23 mouse cellular contexts compared by ENCODE assay signal in genomic region chr9:58817676-58818075, GRCm38 (mm10). TPM values are rescaled to one million over a fixed set of nuclear protein-coding genes. Genes with fewer than 3 reads are reported as not detected.
A peak's percentile ranks its signal among the peaks of the same experiment; 100 is the strongest.
DNase-seq lines count a peak whose midpoint lies in the region; ATAC-seq and TF ChIP-seq lines count a peak whose summit lies in the region.
"Had no signal": no experiment of that assay in that cellular context is flagged by ENCODE, and none has a peak within 500 bp of the region (broad histone marks: within the 10 kb centered on the region; RNA-seq: fewer than 3 reads in every experiment).

No protein-coding gene starts in this region.

- H3K9ac ChIP-seq in hindbrain, postnatal 0 days (replicated peaks; ENCODE audit: low read length) = no peak overlapping the region
- no peak overlapping the region for H3K9ac ChIP-seq in heart, adult 2 months (ENCODE audit: low read depth, low read length)
- no peak overlapping the region for H3K9ac ChIP-seq in heart, embryonic 14.5 days (ENCODE audit: low read length)
- no peak overlapping the region for H3K9ac ChIP-seq in midbrain, embryonic 16.5 days (ENCODE audit: low read depth, low read length)
- H3K9ac ChIP-seq: embryonic facial prominence, embryonic 13.5 days; forebrain, embryonic 15.5 days; hindbrain, embryonic 14.5 days; intestine, embryonic 15.5 days; liver, embryonic 12.5 days had no signal

- H3K4me1 ChIP-seq in hindbrain, postnatal 0 days (ENCODE audit: insufficient read depth, low read length) = no peaks in the 10 kb centered on the region
- peaks cover 39% of the 10 kb centered on the region for H3K4me1 ChIP-seq in hindbrain, embryonic 10.5 days (replicated peaks)
- H3K4me1 ChIP-seq in heart, adult 2 months (ENCODE audit: control insufficient read depth, insufficient read depth, low read length) = no peaks in the 10 kb centered on the region; the same call in 1 of the 2 replicates
- peaks cover 51 to 71% of the 10 kb centered on the region in 2 experiments for H3K4me1 ChIP-seq in heart, embryonic 14.5 days (ENCODE audit: control insufficient read depth in 2 of 2, insufficient read depth in 2 of 2, low read length in 2 of 2)
- peaks cover 7% of the 10 kb centered on the region for H3K4me1 ChIP-seq in midbrain, embryonic 16.5 days (ENCODE audit: control insufficient read depth, insufficient read depth, low read length)

- H3K27ac ChIP-seq in hindbrain, postnatal 0 days = no peak overlapping the region
- H3K27ac ChIP-seq in hindbrain, embryonic 10.5 days = no peak overlapping the region
- no peak overlapping the region for H3K27ac ChIP-seq in heart, adult 2 months
- H3K27ac ChIP-seq in heart, embryonic 14.5 days (replicated peaks in 1 of 2; ENCODE audit: control insufficient read depth in 1 of 2, insufficient read depth in 1 of 2, low read depth in 2 of 2, low read length in 2 of 2) = peak overlapping the region; percentile 22 to 34; a peak in 2 of 4 replicates
- no peak overlapping the region for H3K27ac ChIP-seq in midbrain, embryonic 16.5 days (ENCODE audit: low read length)
- H3K27ac ChIP-seq: embryonic facial prominence, embryonic 13.5 days; forebrain, embryonic 15.5 days; hindbrain, embryonic 14.5 days; intestine, embryonic 15.5 days; kidney, postnatal 0 days; left cerebral cortex, adult 2 months; liver, embryonic 12.5 days had no signal

- H3K4me3 ChIP-seq in hindbrain, postnatal 0 days (ENCODE audit: low read length) = no peak overlapping the region
- H3K4me3 ChIP-seq in hindbrain, embryonic 10.5 days = no peak overlapping the region
- no peak overlapping the region for H3K4me3 ChIP-seq in heart, adult 2 months
- H3K4me3 ChIP-seq in heart, embryonic 14.5 days (ENCODE audit: control insufficient read depth in 1 of 2, insufficient read depth in 1 of 2, low read depth in 1 of 2, low read length in 2 of 2) = no peak overlapping the region
- no peak overlapping the region for H3K4me3 ChIP-seq in midbrain, embryonic 16.5 days (ENCODE audit: low read depth, low read length)
- H3K4me3 ChIP-seq: embryonic facial prominence, embryonic 13.5 days; forebrain, embryonic 15.5 days; intestine, embryonic 15.5 days; left cerebral cortex, adult 2 months; liver, embryonic 12.5 days had no signal

- no peak for TF ChIP-seq CTCF in hindbrain, postnatal 0 days (IDR thresholded peaks at IDR 0.05; ENCODE audit: low read depth)
- no peak for TF ChIP-seq CTCF in heart, adult 2 months (IDR thresholded peaks at IDR 0.05)

- no peaks in the 10 kb centered on the region for H3K9me3 ChIP-seq in hindbrain, postnatal 0 days (ENCODE audit: low read length)
- H3K9me3 ChIP-seq in hindbrain, embryonic 10.5 days = no peaks in the 10 kb centered on the region
- H3K9me3 ChIP-seq in heart, embryonic 14.5 days (ENCODE audit: control insufficient read depth, low read length) = no peaks in the 10 kb centered on the region
- no peaks in the 10 kb centered on the region for H3K9me3 ChIP-seq in midbrain, embryonic 16.5 days (replicated peaks; ENCODE audit: control insufficient read depth, low read length, poor library complexity, severe bottlenecking)
- H3K9me3 ChIP-seq: embryonic facial prominence, embryonic 13.5 days; forebrain, embryonic 15.5 days; intestine, embryonic 15.5 days; liver, embryonic 12.5 days had no signal

- WGBS in hindbrain, postnatal 0 days = 47% methylated on average over 3 of the region's 3 CpGs
- 63% methylated on average over 3 of the region's 3 CpGs for WGBS in hindbrain, embryonic 10.5 days
- 20% methylated on average over 3 of the region's 3 CpGs for WGBS in heart, adult 2 months
- 14% methylated on average over 3 of the region's 3 CpGs for WGBS in heart, embryonic 14.5 days
- WGBS in midbrain, embryonic 16.5 days = 50% methylated on average over 3 of the region's 3 CpGs

- no peak for TF ChIP-seq POLR2A in heart, adult 2 months (IDR thresholded peaks at IDR 0.05; ENCODE audit: insufficient read depth, low read depth, low read length)

- H3K4me2 ChIP-seq in hindbrain, postnatal 0 days (ENCODE audit: low read depth, low read length) = no peak overlapping the region
- H3K4me2 ChIP-seq in heart, embryonic 14.5 days (ENCODE audit: low read length) = no peak overlapping the region
- no peak overlapping the region for H3K4me2 ChIP-seq in midbrain, embryonic 16.5 days (ENCODE audit: low read length)
- H3K4me2 ChIP-seq: embryonic facial prominence, embryonic 13.5 days; forebrain, embryonic 15.5 days; hindbrain, embryonic 14.5 days; intestine, embryonic 15.5 days; liver, embryonic 12.5 days had no signal

- peak; percentile 27 for DNase-seq in hindbrain, postnatal 0 days (ENCODE audit: low spot score)
- no peak for DNase-seq in hindbrain, embryonic 10.5 days (ENCODE audit: low spot score)
- peak; percentile 57 to 76 for DNase-seq in heart, adult 2 months
- DNase-seq in heart, postnatal 36 days = peak; percentile 41 to 47
- DNase-seq in embryo, embryonic 9.5 days (ENCODE audit: extremely low spot score) = no peak
- DNase-seq in spleen, postnatal 4 days (ENCODE audit: low spot score in 2 of 2) = no peak
- DNase-seq: adrenal gland, postnatal 36 days; cerebellum, adult 8-10 months; lung, adult 2 months; lung, postnatal 4 days; right cerebral cortex, postnatal 4 days; thymus, postnatal 14 days had no signal

- ATAC-seq in hindbrain, postnatal 0 days = no peak
- ATAC-seq in heart, embryonic 14.5 days (ENCODE audit: insufficient number of reproducible peaks, insufficient read depth, low FRiP score, low read depth) = peak; percentile 58
- ATAC-seq in midbrain, embryonic 16.5 days = no peak
- ATAC-seq: forebrain, embryonic 15.5 days; intestine, embryonic 15.5 days; liver, embryonic 12.5 days had no signal

- H3K79me2 ChIP-seq in heart, adult 2 months (replicated peaks; ENCODE audit: control insufficient read depth, insufficient read depth, low read length) = no peaks in the 10 kb centered on the region

- H3K36me3 ChIP-seq in hindbrain, postnatal 0 days (ENCODE audit: insufficient read depth, low read length) = no peaks in the 10 kb centered on the region
- H3K36me3 ChIP-seq in hindbrain, embryonic 10.5 days = no peaks in the 10 kb centered on the region
- H3K36me3 ChIP-seq in heart, adult 2 months (ENCODE audit: control insufficient read depth, insufficient read depth, low read length) = no peaks in the 10 kb centered on the region
- no peaks in the 10 kb centered on the region for H3K36me3 ChIP-seq in heart, embryonic 14.5 days (ENCODE audit: control insufficient read depth, insufficient read depth, low read length)
- no peaks in the 10 kb centered on the region for H3K36me3 ChIP-seq in midbrain, embryonic 16.5 days (ENCODE audit: control insufficient read depth, insufficient read depth, low read length)
- H3K36me3 ChIP-seq: embryonic facial prominence, embryonic 13.5 days; forebrain, embryonic 15.5 days; G1E; intestine, embryonic 15.5 days; liver, embryonic 12.5 days had no signal

- TF ChIP-seq EP300 in heart, adult 2 months (IDR thresholded peaks at IDR 0.05; ENCODE audit: insufficient read depth, low read depth, low read length) = peak; percentile 93

- H3K27me3 ChIP-seq in hindbrain, postnatal 0 days (ENCODE audit: insufficient read depth, low read length) = 0 out of 2 replicates have a peak, but pooled peaks cover 3% of the 10 kb centered on the region
- peaks cover 71% of the 10 kb centered on the region for H3K27me3 ChIP-seq in hindbrain, embryonic 10.5 days (ENCODE audit: insufficient read depth, poor library complexity, severe bottlenecking)
- no peaks in the 10 kb centered on the region for H3K27me3 ChIP-seq in heart, adult 2 months (ENCODE audit: control insufficient read depth, insufficient read depth, low read length)
- peaks cover 26% of the 10 kb centered on the region for H3K27me3 ChIP-seq in heart, embryonic 14.5 days (ENCODE audit: control insufficient read depth, insufficient read depth, low read length)
- H3K27me3 ChIP-seq in midbrain, embryonic 16.5 days (ENCODE audit: control insufficient read depth, insufficient read depth, low read depth, low read length) = no peaks in the 10 kb centered on the region; the same call in 1 of the 2 replicates

- intact Hi-C loops in heart, adult 2 months (cut with DNase I) = no loop called here
- intact Hi-C loops in heart, postnatal 36 days (cut with DNase I) = no loop called here

RNA-seq across cellular contexts. Expression of gene Hcn4, which starts 5.5 kb away (rescaled TPM):
- total RNA-seq in hindbrain, postnatal 0 days (2014; rRNA removed) = 33.6 and 38.6 TPM in 2 replicates
- 3.3 and 3.5 TPM in 2 replicates for polyA plus RNA-seq in hindbrain, postnatal 0 days (2015; fragmentation: Nextera tagmentation; extraction: Ambion mirVana)
- polyA plus RNA-seq in hindbrain, embryonic 10.5 days (2016; fragmentation: Nextera tagmentation; extraction: Ambion mirVana) = 0.70 and 1.1 TPM in 2 replicates
- 1 to 10 TPM; 8.1 to 9.1 TPM for total RNA-seq in heart, adult 2 months (2021)
- polyA plus RNA-seq in heart, adult 2 months (2012; rRNA removed) = 6.1 and 7.7 TPM in 2 replicates
- 2.0 and 3.6 TPM in 2 replicates for polyA plus RNA-seq in heart, embryonic 14.5 days (2014; fragmentation: Nextera tagmentation; extraction: Ambion mirVana)
- 1 to 10 TPM; 6.2 to 7.2 TPM for total RNA-seq in heart, postnatal 36 days (2021)
- polyA plus RNA-seq in midbrain, embryonic 16.5 days (2015; fragmentation: Nextera tagmentation; extraction: Ambion mirVana) = 3.0 and 3.5 TPM in 2 replicates
- total RNA-seq: monocyte, adult 5-6 weeks had no signal
- polyA plus RNA-seq: G1E had no signal

Comparison
In these comparisons a context has a peak if more than half of its experiments do, and no peak if none do; other contexts are left out.
1. DNase-seq: peak in hindbrain, postnatal 0 days (single experiment), heart, adult 2 months (2 of 2) and heart, postnatal 36 days (2 of 2); none in hindbrain, embryonic 10.5 days (single experiment), embryo, embryonic 9.5 days (single experiment) and spleen, postnatal 4 days (0 of 2).
2. H3K27ac ChIP-seq: peak in heart, embryonic 14.5 days (2 of 2); none in hindbrain, postnatal 0 days (single experiment), hindbrain, embryonic 10.5 days (single experiment), heart, adult 2 months (single experiment) and midbrain, embryonic 16.5 days (single experiment).